Mouse (Mus musculus) cerebellum, postnatal 10 days (tissue): ENCODE data around the gene Ttc41.
"Not testable (repeated sequence)": the region's sequence is repeated elsewhere in the genome, so short reads cannot be mapped to it uniquely, and the experiment has no call there.

Experiments used
- DNase-seq, 2 experiments: peaks; one replicate each; pipeline ENCODE4 v3.0.0; 2021; ENCODE audit warnings: mixed read lengths in 2 of 2

Ttc41 gene

GRCm38 (mm10) chr10:86705318-86705921 lies at the start of gene Ttc41, which contains the start of gene Hsp90b1:
Gene Ttc41 (plus strand): TSS chr10:86705811.
Gene Hsp90b1 (minus strand): TSS chr10:86705509.
- peak; percentile 99 to 100 for DNase-seq

- not testable (repeated sequence) for DNase-seq
Measured at GRCm38 (mm10) chr10:86670550-86670949, 35.1 kb upstream of the Ttc41 start.

- DNase-seq: not testable (repeated sequence)
Measured at GRCm38 (mm10) chr10:86684797-86685178, 20.8 kb upstream of the Ttc41 start.

DNA sequence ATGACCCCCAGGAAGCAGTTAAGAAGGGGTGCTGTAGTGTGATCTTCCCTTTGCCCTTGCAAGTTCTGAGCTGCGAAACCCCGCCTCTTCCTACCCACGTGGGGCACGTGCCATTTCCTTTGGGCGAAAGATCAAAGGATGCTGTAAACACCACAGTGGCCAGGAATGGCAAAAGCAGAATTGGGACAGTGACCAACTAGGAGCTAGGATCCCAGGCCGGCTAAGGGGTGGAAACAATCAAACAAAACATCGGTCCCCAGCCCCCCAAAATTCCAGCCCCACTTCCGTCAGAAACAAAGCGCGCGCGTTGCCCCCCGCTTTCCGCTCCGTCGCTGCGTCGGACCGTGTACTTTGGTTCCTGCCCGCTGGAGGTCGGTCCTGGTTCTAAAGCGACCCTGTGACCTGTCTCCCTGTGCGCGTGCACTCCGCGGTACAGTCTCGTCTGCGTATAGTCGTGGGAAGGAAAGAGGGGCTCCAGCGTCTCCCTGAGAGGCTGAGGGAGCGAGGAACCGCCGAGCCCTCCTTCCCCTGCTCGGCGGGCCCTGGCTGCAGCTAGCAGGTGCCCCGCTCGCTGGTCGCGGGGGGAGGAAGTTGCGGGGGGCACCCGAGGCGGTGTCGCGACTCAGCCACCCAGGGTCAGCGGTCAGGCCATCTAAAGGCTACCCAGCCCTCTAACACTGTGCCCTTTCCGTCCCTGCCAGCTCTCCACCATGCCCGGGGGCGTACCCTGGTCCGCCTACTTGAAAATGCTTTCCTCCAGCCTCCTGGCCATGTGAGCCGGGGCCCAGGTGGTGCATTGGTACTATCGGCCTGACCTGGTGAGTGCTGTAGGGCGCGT lies 20.2 kb upstream of the Ttc41 start:
- DNase-seq: peak; percentile 90 to 91

- not testable (repeated sequence) for DNase-seq
Measured at GRCm38 (mm10) chr10:86686017-86686360, 19.6 kb upstream of the Ttc41 start.

DNA sequence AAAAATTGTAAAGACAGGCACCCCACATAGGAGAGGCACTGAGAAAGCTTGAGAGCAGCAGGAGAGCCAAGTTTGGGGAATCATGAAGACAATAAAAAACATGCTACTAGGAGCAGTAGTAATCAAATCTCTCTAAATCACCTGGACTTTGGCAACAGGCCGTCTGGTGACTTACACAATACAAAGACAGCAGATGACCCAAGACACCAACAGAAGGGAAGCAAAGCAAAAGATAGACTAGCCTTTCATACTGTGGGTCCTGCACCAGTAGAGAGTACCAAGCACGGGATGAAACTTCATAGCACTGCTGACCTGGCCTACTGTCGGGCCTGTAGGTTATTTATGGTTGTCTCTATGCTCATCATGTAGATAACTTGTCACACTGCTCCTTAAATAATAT lies 5.4 kb upstream of the Ttc41 start:
- no peak for DNase-seq

GRCm38 (mm10) chr10:86700973-86701372 lies 4.6 kb upstream of the Ttc41 start:
- no peak for DNase-seq

- peak; percentile 72 to 75 for DNase-seq
Measured at GRCm38 (mm10) chr10:86702312-86702920, 3.2 kb upstream of the Ttc41 start.

DNA sequence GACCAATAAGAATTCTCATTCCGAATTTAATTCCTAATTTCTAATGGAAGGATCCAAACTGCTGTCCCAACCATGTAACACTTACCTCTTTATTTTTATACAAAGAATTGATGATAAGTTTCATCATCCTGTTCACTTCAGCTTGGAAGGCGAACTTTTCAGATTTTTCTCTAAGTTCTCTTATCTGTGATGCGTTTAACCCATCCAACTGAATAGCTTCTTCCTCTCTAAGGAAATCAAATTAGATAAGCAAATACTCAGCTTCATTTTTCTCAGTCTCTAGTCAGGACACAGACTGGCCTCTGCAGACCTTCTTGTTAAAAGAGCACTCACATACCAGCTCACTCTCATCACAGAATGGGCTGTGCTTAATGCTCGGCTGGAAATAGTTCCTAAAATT lies 2.2 kb upstream of the Ttc41 start:
- DNase-seq: no peak

DNA sequence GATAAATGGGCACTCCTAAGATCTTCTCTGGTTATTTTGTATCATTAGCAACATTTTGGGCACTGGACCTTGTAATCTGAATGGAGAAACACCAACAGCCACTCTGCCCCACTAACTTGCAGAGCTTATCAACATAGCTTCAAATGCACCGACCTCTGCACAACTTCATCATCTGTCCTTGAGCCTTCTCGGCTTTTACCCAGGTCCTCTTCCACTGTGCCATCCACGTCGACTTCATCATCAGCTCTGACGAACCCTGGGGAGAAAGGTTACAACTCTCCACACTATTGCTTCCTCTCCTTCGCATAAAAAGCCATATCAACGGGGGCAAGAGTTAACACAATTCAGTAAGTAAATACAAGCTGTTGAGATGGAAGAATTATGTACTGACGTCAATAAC lies 1.5 kb upstream of the Ttc41 start:
- DNase-seq: no peak

- peak; percentile 58 for DNase-seq
Measured at GRCm38 (mm10) chr10:86704589-86705191, 921 bp upstream of the Ttc41 start.

DNA sequence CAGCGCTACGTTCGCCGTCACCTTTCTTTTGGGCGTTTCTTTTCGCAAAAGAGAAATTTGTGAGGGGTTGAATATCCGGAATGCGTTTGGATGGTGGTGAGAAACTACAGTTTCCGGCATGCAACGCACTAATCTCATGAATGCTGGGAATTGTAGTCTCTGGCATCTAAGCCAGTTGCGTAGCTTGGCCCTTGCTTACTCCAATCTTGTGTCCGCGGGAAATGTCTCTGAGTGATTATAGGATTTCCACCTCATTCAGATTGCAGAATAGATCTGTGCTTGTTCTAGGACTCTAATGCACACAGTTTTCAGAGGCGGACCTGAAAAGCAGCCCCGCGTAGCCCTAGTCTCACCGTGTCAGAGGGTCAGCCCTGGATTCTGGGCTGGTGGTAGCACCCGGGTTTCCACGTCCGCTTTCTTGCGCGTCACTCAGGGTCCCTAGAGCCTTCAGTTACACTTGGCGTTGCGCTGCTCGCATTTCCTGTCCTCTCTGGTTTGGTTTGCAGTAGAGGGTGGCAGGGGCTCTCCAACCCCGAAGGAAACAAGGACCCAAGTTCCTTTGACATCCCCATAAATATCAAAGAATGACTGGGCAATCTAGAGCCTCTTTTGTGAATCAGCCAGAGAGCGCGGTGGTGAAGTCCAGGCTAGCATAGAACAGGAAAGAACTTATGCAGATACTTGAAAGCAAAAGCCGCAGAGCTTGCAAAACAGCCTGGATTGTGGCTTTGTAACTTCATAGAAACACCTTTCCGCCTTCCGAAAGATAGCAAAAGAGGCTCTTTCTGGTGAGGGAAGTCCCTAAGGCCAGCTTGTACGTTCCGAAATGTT lies 526 bp downstream of the Ttc41 start:
- peak; percentile 83 to 84 for DNase-seq

DNA sequence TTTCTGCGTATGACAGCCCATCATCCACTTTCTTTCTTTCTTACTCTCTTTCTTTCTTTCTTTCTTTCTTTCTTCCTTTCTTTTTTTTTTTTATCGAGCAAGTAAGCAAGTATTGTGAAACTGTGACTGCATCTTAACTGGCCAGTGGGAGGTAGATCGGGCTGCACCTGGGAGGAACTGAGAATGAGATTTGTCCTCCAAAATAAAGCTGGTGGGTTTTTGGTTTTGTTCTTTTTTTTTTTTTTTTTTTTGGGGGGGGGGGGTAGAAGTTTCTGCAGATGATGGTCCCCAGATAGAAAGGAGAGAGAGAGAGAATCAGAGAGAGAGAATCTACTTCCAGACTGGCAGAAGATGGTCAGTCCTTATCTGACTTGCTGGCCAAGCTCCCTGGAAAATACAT lies 1.5 kb downstream of the Ttc41 start:
- DNase-seq: no peak

- no peak for DNase-seq
Measured at GRCm38 (mm10) chr10:86712156-86712555, 6.5 kb downstream of the Ttc41 start.

- peak; percentile 24 to 43 for DNase-seq
Measured at GRCm38 (mm10) chr10:86727548-86727980, 22.0 kb downstream of the Ttc41 start.

- peak; percentile 33 to 45 for DNase-seq
Measured at GRCm38 (mm10) chr10:86728176-86728575, 22.6 kb downstream of the Ttc41 start.

DNA sequence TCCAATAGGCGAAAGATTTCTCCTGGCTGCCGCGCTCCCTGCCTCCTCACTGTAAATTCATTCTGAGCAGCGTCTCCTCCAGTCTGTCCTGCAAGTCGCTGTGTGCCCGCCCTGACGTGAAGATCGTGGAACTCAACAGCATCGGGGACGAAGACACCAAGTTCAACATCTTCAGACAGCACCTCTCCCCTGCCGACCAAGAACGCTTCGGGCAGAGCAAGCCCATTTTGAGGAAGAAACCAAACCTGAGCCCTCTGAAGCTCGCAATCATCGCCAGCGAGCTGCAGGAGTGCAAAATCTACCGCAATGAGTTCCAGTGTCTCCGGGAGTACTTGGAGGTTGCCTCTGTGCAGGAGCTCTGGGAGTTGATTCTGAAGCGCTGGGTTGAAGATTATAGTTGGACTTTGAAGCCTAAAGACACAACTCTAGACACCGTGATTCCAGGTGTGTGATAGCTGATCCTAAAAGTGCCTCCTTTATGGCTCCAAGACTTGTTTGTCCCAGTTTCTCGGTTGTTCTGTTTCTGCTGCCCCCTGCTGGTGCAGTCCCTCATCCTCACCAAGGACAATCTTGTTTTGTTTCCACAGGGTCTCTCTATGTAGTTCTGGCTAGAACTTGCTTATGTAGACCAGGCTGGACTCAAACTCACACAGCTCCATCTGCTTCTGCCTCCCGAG lies 25.4 kb downstream of the Ttc41 start:
- peak; percentile 92 to 93 for DNase-seq

DNA sequence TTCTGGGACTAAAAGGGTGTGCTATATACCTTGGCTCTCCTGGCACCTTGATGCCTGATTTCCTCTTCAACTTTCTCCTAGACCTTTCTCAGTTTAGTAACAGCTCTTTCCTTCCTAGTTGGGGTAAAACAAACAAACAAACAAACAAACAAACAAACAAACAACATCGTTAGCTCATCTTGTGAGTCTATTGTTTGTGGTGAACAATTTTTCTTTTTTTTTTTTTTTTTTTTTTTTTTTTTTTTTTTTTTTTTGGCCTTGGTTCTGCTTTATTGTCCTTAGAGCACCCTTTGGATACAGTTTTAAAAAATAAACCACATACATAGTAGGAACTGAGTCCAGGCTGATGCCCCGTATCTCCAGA lies 25.9 kb downstream of the Ttc41 start:
- no peak for DNase-seq

DNA sequence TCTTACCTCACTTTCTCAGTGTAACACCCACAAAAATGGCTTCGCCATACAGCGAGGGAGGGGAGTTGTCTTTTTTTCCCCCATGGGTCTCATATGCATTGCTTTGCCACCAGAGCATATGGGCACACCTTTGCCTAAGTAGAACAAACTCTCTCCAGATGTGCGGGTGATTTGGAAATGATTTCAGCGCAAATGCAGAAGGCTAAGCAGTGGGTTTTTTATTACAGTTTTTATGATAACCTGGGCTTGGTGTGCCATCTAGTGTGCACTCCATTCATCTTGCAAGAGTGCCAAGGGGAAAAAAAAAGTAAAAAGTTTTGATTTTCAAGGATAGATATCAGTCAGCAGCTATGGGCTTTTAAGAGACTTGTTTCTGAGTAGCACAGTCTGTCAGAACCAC lies 29.4 kb downstream of the Ttc41 start:
- no peak for DNase-seq

DNA sequence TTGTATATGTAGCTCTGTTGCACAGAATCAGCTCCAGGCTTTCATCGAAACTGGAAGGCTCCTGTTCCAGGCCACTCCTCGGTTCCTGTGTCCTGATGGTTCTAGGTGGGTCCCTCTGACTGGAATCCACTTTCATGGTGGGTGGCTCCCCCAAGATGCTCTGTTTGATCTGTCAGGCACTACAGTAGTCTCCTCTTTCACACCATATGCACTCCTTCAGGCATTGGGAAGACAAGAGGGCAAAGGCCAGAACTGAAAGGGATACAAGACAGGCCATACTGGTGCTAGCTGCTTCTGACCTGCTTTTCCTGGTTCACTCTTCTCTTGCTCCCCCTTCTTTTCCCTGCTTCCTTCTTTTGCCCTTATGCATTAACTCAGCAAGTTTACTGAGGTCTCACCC lies 37.3 kb downstream of the Ttc41 start:
- no peak for DNase-seq

GRCm38 (mm10) chr10:86744306-86744705 lies 38.7 kb downstream of the Ttc41 start:
- no peak for DNase-seq
